Mouse (Mus musculus) limb, embryonic 10.5 days (tissue): Measurements from ENCODE around the gene Rps6ka4. TPM values are rescaled to one million over a fixed set of nuclear protein-coding genes. Genes with fewer than 3 reads are reported as not detected.

Source experiments
- DNase-seq: peaks from one replicate; pipeline ENCODE4 v3.0.0-alpha.2; 2017; ENCODE audit warnings: low spot score
- H3K27ac ChIP-seq: fragments of 300-500 bp; sonication (generic); 2 replicates; pipeline ENCODE4 v1.5.1; 2016; ENCODE audit warnings: mild to moderate bottlenecking
- H3K27me3 ChIP-seq: fragments of 300-500 bp; sonication (generic); 2 replicates; pipeline ENCODE4 v1.6.1; 2016; ENCODE audit warnings: low read depth, mild to moderate bottlenecking; ENCODE audit not compliant: poor library complexity, severe bottlenecking
- H3K36me3 ChIP-seq: fragments of 300-500 bp; sonication (generic); 2 replicates; pipeline ENCODE4 v1.6.1; 2016; ENCODE audit warnings: mild to moderate bottlenecking, moderate library complexity
- H3K4me1 ChIP-seq: fragments of 300-500 bp; sonication (generic); 2 replicates; pipeline ENCODE4 v1.6.1; 2016
- H3K4me3 ChIP-seq: fragments of 300-500 bp; sonication (generic); 2 replicates; pipeline ENCODE4 v1.5.1; 2016; ENCODE audit warnings: mild to moderate bottlenecking, moderate library complexity
- H3K9me3 ChIP-seq: fragments of 300-500 bp; sonication (generic); replicated peaks from 2 replicates; pipeline ENCODE4 v1.6.1; 2016; ENCODE audit warnings: mild to moderate bottlenecking
- WGBS: fragments of 180-500 bp; shearing (Covaris S2); methylation state at CpG from one replicate; pipeline ENCODE4 v1.1.7; 2016; 5-methylcytosine and 5-hydroxymethylcytosine counted together
- polyA plus RNA-seq: library from polyadenylated mRNA; unstranded; fragments of >200 nt; fragmentation: Nextera tagmentation; extraction: Ambion mirVana; gene quantifications from 2 replicates; pipeline ENCODE4 v1.2.1, GENCODE M21; 2016

Rps6ka4 gene
- polyA plus RNA-seq, 1 experiment from 2014 or later: 4.8 TPM

DNA sequence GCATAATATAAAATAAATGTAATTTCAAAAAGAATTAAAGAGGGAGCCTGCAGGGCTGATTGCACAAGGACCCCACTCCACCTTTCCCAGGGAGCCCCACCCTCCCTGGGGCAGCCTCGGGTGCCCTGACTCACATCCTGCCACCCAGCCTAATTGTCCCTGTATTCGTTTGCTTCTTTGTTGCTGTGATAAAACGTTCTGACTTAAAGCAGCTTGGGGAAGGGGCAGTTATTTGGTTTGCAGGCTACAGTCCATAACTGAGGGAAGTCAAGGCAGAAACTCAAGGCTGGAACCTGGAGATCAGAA lies 809 bp upstream of the Rps6ka4 start:
- DNase-seq: no peak
- WGBS: 22% methylated on average over 3 of the region's 3 CpGs
- H3K4me1 ChIP-seq: peaks cover 25% of the 10 kb centered on the region
- H3K27ac ChIP-seq: no peak overlapping the region
- 0 out of 2 replicates have a peak, but pooled peaks cover 2% of the 10 kb centered on the region for H3K36me3 ChIP-seq
- H3K4me3 ChIP-seq: no peak overlapping the region
- H3K9me3 ChIP-seq: no peaks in the 10 kb centered on the region
- H3K27me3 ChIP-seq: peaks cover 100% of the 10 kb centered on the region

DNA sequence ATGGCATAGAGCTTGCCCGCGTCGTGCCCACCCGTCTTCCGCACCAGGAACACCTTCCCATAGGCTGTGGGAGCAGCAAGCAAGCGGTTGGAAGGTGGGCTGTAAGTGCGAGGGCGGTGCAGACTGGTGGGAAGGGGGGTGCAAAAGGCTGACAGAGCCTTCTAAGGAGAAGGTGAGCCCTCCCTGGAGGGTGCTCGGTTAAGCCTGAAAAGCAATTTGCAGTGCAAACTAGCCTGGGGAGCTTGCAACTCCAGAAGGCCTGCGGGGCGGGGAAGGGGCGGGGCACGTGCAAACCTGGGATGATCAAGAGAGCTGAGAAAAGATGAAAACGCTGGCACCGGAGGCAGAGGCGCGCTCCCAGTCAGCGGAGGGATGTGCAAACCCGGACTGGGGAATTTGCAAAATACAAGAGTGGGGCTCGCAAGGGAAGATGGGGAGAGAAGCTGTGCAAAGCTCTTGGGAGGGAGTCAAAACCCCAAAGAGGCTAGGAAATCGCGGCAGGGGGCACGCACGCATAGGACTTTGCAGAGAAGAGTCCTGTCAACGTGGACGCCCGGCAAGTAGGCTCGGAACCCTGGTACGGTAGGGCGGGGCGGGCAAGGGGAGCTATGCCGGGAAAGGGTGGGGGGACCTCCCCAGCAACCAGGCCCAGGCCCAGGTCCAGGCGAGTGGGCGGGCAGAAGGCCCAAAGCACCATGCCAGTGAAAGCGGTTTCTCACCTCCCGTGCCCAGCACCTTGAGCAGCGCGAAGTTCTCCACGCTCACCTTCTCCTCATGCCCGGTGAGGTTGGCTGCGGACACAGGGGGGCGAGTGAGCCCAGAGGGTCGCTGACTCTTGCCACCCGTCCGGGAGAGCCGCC lies 591 bp downstream of the Rps6ka4 start:
- DNase-seq: peak; percentile 52
- Histone ChIP-seq H3K4me1 (peaks cover 25% of the 10 kb centered on the region), H3K27ac (peak overlapping the region; percentile 79), H3K27me3 (peaks cover 100% of the 10 kb centered on the region), H3K9me3 (no peaks in the 10 kb centered on the region), H3K4me3 (peak overlapping the region; percentile 69), H3K36me3 (0 out of 2 replicates have a peak, but pooled peaks cover 2% of the 10 kb centered on the region)
- WGBS: under 1% methylated on average over 46 of the region's 46 CpGs

DNA sequence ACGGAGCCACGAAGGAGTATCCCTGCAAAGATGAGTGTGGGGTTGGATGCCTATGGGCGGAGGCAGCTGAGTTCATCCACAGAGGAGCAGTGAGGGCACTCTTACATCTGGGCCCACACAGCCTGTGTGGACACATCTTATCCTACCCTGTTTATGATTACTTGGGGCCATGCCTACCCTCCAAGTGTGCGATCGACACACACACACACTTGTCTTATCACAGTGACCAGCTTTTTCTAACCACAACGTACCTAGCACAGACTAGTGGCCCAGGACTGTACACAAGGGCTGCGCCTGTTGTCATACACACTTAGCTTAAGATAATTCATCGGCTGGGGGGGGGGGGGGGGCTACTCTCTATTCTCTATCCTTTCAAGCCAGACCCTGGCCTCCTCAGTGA lies 8.1 kb downstream of the Rps6ka4 start:
- no peak overlapping the region for H3K27ac ChIP-seq
- H3K4me3 ChIP-seq: no peak overlapping the region
- WGBS: 93% methylated on average over 8 of the region's 8 CpGs
- peaks cover 20% of the 10 kb centered on the region for H3K4me1 ChIP-seq
- DNase-seq: no peak
- no peaks in the 10 kb centered on the region for H3K36me3 ChIP-seq
- H3K9me3 ChIP-seq: no peaks in the 10 kb centered on the region
- peaks cover 100% of the 10 kb centered on the region for H3K27me3 ChIP-seq

DNA sequence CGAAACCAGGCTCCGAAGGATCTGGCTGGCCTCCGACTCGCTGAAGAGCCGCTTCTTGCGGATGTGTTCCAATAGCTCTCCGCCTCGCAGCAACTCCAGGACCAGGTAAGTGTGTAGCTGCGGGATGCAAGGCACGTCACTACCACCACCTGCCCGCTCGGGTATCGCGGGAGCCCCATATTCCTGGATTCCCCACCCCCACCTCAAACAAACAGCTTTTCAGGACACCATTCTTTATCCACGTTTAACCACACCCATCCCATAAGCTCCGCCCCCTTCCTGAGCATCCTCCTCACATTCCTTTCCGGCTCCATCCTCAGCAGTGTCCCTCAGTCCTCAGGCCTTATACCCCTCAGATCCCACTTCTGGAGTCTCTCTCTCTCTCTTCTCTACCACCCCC lies 9.1 kb downstream of the Rps6ka4 start:
- Histone ChIP-seq H3K27me3 (peaks cover 100% of the 10 kb centered on the region), H3K36me3 (no peaks in the 10 kb centered on the region), H3K9me3 (no peaks in the 10 kb centered on the region), H3K27ac (no peak overlapping the region), H3K4me1 (peaks cover 20% of the 10 kb centered on the region), H3K4me3 (peak overlapping the region; percentile 44)
- DNase-seq: no peak
- WGBS: 1% methylated on average over 17 of the region's 17 CpGs

DNA sequence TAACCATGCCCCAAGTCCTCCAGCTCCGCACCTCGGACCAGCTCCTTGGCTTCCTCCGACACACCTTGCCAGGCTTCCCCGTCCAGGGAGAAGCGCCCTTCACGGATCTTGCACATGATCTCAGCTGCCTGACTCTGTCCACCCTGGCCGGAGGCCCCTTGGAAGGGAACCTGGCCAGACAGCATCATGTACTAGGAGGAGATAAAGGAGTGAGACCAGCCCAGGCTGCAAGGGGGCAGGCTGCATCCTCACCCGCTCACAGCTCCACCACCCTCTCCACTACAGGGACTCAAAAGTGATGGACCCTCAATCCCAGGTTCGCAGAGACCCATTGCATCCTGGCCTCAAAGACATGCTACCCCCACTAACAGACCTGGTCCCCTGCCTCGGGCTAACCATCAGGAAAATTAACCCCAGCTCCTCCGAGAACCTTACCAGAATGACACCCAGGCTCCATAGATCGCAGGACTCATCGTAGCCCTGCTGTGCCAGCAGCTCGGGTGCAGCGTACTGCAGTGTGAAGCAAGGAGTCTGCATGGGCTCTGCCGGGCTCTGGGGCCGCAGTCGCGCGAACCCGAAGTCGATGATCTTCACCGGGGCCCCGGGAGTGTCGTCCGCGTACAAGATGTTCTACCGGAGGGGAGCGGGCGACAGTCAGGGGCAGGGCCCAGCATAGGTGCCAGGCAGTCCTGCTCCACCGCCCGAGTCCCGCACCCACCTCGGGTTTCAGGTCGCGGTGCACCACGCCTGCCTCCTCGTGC lies 9.7 kb downstream of the Rps6ka4 start:
- H3K4me3 ChIP-seq: peak overlapping the region; percentile 44
- peaks cover 100% of the 10 kb centered on the region for H3K27me3 ChIP-seq
- H3K9me3 ChIP-seq: no peaks in the 10 kb centered on the region
- peak; percentile 48 for DNase-seq
- WGBS: 2% methylated on average over 38 of the region's 38 CpGs
- H3K4me1 ChIP-seq: peaks cover 20% of the 10 kb centered on the region
- H3K27ac ChIP-seq: no peak overlapping the region
- H3K36me3 ChIP-seq: no peaks in the 10 kb centered on the region

DNA sequence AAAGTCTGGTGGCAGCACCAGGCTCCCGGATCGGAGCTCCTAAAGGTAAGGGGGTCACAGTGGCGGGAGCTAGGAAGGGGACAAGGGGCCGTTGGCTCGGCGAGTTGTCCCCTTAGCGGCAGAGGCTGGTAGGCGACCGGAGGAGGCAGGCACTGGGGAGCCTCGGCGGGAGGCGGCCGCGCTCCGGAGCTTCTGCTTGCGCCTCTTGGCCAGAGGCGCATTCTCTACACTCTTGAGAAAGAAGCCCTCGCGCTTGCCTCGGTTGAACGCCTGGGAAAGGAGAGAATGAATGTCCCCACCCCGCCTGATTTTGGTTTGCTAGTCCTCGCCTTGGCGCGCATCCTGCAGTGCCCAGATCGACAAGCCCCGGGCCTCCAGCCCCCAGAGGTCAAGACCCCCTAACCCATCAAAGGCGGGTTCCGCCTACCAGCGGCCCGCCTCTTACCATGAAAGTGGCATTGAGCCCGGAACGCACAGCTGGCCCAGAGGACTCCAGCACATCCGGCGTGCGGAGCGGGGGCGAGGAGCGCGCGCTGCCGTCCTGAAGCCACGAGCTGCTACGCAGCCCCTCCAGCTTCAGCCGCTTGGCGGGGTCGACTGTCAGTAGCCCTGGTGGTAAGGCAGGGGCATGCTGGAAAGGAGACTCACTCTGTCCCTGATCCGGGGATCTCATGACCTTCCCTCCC lies 10.4 kb downstream of the Rps6ka4 start:
- peak overlapping the region; percentile 44 for H3K4me3 ChIP-seq
- DNase-seq: peak; percentile 61
- no peak overlapping the region for H3K27ac ChIP-seq
- WGBS: under 1% methylated on average over 45 of the region's 48 CpGs
- H3K27me3 ChIP-seq: peaks cover 100% of the 10 kb centered on the region
- no peaks in the 10 kb centered on the region for H3K36me3 ChIP-seq
- H3K4me1 ChIP-seq: peaks cover 20% of the 10 kb centered on the region
- no peaks in the 10 kb centered on the region for H3K9me3 ChIP-seq

DNA sequence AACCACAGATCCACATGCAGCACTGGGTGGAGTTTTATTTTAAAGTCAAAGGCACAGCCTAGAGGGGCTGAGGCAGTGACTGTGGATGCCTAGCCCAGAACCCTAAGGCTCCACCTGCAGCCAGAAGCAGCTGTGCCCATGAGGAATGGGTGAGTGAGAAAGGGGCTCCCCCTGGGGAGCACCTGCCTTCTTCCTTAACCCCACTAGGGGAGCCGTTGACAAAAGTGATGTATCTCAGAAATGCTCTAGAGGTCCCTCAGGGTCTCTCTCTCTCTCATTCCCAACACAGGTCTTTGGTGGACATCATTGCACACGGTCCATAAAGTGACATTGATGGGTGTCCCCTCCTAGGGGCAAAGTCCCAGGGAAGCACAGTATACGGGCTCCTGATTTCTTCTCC lies 11.4 kb downstream of the Rps6ka4 start:
- Histone ChIP-seq H3K4me3 (no peak overlapping the region), H3K9me3 (no peaks in the 10 kb centered on the region), H3K27me3 (peaks cover 100% of the 10 kb centered on the region), H3K4me1 (peaks cover 20% of the 10 kb centered on the region), H3K27ac (no peak overlapping the region), H3K36me3 (no peaks in the 10 kb centered on the region)
- 16% methylated on average over 3 of the region's 3 CpGs for WGBS
- no peak for DNase-seq

DNA sequence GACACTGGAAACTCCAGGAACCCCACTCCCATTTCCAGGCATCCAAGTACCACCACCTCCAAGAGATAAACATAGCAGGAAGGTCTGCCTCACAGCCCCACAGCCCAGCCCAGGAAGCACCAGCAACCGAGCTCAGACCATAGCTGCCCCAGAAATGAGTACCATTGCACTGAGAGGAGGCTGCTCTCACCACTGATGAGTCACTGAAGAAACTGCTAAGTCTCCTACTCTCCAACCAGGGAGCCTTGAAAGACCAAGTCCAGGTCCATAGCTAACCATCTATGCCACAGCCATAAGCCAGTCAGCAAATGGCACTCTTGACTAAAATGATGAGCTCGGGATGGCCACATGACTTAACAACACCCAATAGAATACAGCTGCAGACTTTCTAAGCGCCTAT lies 13.8 kb downstream of the Rps6ka4 start:
- H3K36me3 ChIP-seq: no peaks in the 10 kb centered on the region
- H3K27ac ChIP-seq: no peak overlapping the region
- 84% methylated on average over 3 of the region's 3 CpGs for WGBS
- no peaks in the 10 kb centered on the region for H3K9me3 ChIP-seq
- H3K4me3 ChIP-seq: no peak overlapping the region
- peaks cover 20% of the 10 kb centered on the region for H3K4me1 ChIP-seq
- no peak for DNase-seq
- peaks cover 100% of the 10 kb centered on the region for H3K27me3 ChIP-seq

DNA sequence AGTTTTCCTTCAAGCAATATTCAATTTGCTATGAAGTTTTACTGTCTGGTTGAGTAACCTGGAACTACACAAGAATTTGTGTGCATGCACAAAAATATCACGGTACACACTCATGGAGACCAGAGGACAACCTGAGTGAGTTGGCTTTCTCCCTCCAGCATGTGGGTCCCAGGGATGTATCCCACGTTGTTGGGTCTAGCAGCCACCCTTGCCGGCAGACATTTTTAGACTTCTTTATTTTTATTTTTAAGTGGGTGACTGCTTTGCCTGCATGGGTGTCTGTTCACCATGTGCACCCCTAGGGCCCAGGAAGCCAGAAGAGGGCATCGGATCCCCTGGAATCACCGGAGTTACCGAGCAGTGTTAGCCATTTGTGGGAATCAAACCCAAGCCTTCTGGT lies 15.1 kb downstream of the Rps6ka4 start:
- peaks cover 8% of the 10 kb centered on the region for H3K4me1 ChIP-seq
- H3K9me3 ChIP-seq: no peaks in the 10 kb centered on the region; the same call in 1 of the 2 replicates
- DNase-seq: no peak
- H3K27ac ChIP-seq: no peak overlapping the region
- no peaks in the 10 kb centered on the region for H3K36me3 ChIP-seq
- peaks cover 100% of the 10 kb centered on the region for H3K27me3 ChIP-seq
- WGBS: 85% methylated on average over 6 of the region's 6 CpGs
- no peak overlapping the region for H3K4me3 ChIP-seq

DNA sequence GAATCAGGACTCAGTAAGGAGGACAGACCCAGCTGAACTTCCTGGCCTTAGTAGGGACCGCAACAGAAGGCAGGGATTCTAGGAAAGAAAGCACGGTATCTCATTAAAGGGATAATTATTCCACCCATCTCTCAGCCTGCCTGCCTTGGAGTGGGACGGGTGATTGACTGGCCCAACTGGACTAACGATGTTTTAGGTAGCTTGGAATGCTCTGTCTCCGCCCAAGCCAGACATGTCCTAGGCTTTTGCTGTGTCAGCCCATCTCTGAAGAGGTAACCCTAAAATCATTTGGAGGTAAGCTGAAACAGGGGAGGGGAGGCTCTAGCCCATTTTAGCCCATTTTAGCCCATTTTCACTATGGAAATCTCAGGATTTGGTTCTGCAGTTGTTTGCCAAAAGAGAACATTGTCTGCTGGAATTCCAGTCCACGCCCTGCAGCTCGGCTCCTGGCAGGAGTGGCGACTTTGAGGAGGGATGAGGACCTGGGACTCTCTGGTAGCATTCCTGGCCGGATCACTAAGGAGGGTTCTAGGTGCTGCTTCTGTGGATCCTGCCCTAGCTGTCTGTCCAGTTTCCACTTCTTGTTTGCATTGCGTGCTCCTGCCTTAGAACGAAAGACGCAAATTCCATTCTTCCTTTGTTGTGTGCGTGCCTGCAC lies 19.8 kb downstream of the Rps6ka4 start:
- WGBS: 87% methylated on average over 13 of the region's 13 CpGs
- no peak for DNase-seq
- H3K36me3 ChIP-seq: no peaks in the 10 kb centered on the region

DNA sequence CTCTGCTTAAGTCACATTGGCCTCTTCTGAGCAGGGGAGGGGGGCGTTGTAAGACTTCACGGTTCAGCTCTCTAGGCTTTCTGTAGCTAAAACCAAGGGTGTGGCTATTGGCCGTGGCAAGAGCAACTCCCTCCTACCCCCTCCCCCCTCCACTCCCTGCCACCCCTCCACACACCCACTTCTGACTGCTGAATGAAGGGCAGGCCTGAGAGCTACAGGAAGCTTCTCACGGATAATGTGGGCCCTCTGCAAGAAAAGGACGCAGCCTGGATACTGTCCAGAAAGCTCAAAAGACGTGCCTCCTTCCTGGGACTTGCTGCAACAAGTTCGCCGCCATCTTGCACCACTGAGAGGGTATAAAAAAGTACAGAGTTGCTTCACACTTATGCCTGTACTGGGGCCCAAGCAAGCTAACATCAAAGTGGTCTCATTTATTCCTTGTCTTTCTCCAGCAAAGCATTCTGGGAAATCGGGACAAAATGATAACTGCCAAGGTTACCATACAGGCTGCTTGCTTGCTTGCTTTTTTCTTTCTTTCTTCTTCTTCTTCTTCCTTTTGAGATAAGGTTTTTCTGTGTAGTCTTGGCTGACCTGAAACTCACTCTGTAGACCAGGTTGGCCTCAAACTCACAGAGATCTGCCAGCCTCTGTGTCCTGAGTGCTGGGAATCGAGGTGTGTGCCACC lies 21.2 kb downstream of the Rps6ka4 start:
- Histone ChIP-seq H3K36me3 (no peaks in the 10 kb centered on the region), H3K27ac (no peak overlapping the region), H3K4me3 (no peak overlapping the region), H3K4me1 (peaks cover 14% of the 10 kb centered on the region), H3K27me3 (peaks cover 100% of the 10 kb centered on the region), H3K9me3 (no peaks in the 10 kb centered on the region; the same call in 1 of the 2 replicates)
- DNase-seq: no peak
- WGBS: 54% methylated on average over 10 of the region's 10 CpGs

More for the DNA sequence above, 19.8 kb downstream of the Rps6ka4 start:
- H3K27me3 ChIP-seq: peaks cover 100% of the 10 kb centered on the region
- H3K4me1 ChIP-seq: peaks cover 4% of the 10 kb centered on the region; the same call in 1 of the 2 replicates
- no peaks in the 10 kb centered on the region; the same call in 1 of the 2 replicates for H3K9me3 ChIP-seq
- no peak overlapping the region for H3K27ac ChIP-seq
- no peak overlapping the region for H3K4me3 ChIP-seq

DNA sequence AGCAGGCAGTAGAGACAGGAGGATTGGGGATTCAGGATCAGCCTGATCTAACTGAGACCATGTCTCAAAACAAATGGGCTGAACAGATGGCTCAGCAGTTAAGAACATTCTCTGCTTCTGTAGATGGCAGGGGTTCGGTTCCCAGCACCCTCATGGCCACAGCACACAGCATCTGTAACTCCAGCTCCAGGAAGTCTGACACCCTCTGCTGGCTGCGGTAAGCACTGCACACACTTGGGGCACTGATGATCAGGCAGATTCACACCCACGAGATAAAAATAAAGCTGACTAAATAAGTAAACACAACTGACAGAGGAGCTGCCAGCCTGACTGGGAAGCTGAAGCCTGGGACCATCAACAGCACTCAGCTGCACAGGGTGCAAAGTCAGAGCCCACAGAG lies 25.5 kb downstream of the Rps6ka4 start:
- no peaks in the 10 kb centered on the region for H3K36me3 ChIP-seq
- 91% methylated on average over 3 of the region's 3 CpGs for WGBS
- no peaks in the 10 kb centered on the region for H3K9me3 ChIP-seq
- H3K4me1 ChIP-seq: peaks cover 22% of the 10 kb centered on the region
- no peak overlapping the region for H3K4me3 ChIP-seq
- no peak for DNase-seq
- H3K27me3 ChIP-seq: peaks cover 66% of the 10 kb centered on the region
- H3K27ac ChIP-seq: no peak overlapping the region
